ENCODE assay signal across 19 mouse cellular contexts in the genomic region with DNA sequence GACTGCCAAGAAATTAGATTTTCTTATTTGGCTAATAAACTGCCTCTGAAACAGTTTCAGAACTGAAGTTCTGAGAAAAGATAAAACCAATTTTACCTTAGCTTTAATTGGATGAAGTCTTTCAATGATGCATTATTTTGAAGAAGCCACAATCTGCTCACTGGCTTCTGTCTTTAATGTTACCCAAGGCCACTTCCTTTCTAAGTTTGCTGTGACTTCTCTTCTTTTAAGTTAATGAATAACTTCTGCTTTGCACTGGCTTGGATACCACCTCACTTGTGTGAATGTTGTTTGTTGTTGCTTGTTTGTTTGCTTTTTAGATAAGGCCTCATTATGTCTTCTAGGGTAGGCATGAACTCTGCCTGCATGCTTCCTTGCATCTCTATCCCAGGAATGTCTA.
"Had no signal": no experiment of that assay in that cellular context is flagged by ENCODE, and none has a peak within 500 bp of the region (broad histone marks: within the 10 kb centered on the region; RNA-seq: fewer than 3 reads in every experiment).

No protein-coding gene starts in this region.

- H3K9me3 ChIP-seq: midbrain, embryonic 10.5 days; midbrain, embryonic 12.5 days; neural tube, embryonic 13.5 days; neural tube, embryonic 15.5 days had no signal

- H3K36me3 ChIP-seq: midbrain, embryonic 10.5 days; midbrain, embryonic 12.5 days; neural tube, embryonic 13.5 days; neural tube, embryonic 15.5 days had no signal

- H3K27me3 ChIP-seq: midbrain, embryonic 12.5 days; neural tube, embryonic 13.5 days; neural tube, embryonic 15.5 days had no signal

- H3K9ac ChIP-seq: lung, embryonic 14.5 days; midbrain, embryonic 12.5 days; neural tube, embryonic 13.5 days; neural tube, embryonic 15.5 days had no signal

- ATAC-seq: midbrain, embryonic 16.5 days had no signal

- DNase-seq: lung, adult 18-20 months; lung, embryonic 14.5 days; lung, postnatal 10 days; lung, postnatal 4 days; midbrain, embryonic 14.5 days; retina, postnatal 1 day; right cerebral cortex, adult 18-20 months; right cerebral cortex, postnatal 25 days; right cerebral cortex, postnatal 4 days; spleen, adult 18-20 months; thymus, adult 18-20 months; thymus, postnatal 14 days; thymus, postnatal 36 days had no signal

- H3K4me2 ChIP-seq: lung, embryonic 14.5 days; midbrain, embryonic 12.5 days; neural tube, embryonic 13.5 days; neural tube, embryonic 15.5 days had no signal

- H3K4me3 ChIP-seq: midbrain, embryonic 10.5 days; midbrain, embryonic 12.5 days; myocyte; neural tube, embryonic 13.5 days; neural tube, embryonic 15.5 days had no signal

- H3K4me1 ChIP-seq: midbrain, embryonic 10.5 days; midbrain, embryonic 12.5 days; neural tube, embryonic 13.5 days; neural tube, embryonic 15.5 days had no signal

- H3K27ac ChIP-seq: midbrain, embryonic 10.5 days; midbrain, embryonic 12.5 days; neural tube, embryonic 13.5 days; neural tube, embryonic 15.5 days had no signal
